In the genomic region with DNA sequence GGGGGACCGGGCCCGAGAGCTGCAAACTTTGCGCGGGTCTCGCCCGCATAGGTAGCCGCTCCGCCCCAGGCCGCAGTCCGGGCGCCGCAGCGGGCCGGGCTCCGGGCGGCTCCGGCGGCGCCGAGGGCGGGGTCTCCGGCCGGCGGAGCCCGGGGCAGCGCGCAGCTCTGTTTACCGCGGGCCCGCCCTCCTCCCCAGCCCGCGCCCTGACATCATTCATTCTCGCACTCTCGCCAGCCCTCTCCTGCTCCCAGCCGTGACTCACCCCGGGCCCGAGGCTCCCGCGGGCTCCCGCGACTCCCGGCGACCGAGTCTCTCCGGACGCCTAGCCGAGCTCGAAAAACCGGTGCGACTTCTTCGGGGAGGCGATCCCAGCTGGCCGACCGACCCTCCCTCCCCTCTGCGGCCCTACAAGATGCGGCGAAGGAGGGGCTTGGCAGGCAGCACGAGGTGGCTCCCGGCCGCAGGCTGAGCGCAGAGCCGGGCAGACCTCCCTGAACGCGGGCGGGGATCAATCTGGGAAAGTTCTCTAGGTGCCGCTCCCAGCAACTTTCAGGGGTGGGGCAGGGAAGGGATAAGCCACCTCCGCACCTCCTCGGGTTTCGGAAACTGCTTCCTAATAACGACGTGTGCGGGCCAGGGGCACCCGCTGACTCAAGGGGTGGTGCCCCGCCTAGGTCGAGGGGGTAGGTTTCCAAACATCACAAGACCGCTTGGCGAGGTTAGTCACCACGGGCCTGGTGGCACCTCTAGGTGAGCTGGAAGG, we compare ENCODE assay signal across 8 mouse cellular contexts. TPM values are rescaled to one million over a fixed set of nuclear protein-coding genes. Genes with fewer than 3 reads are reported as not detected.
DNase-seq lines count a peak whose midpoint lies in the region.

No protein-coding gene starts in this region.

- peak overlapping the region; percentile 84 for H3K27ac ChIP-seq in hindbrain, embryonic 10.5 days

- WGBS in hindbrain, embryonic 10.5 days = under 1% methylated on average over 78 of the region's 78 CpGs

- H3K36me3 ChIP-seq in hindbrain, embryonic 10.5 days = no peaks in the 10 kb centered on the region

- H3K9me3 ChIP-seq in hindbrain, embryonic 10.5 days = no peaks in the 10 kb centered on the region

- peak; percentile 93 for DNase-seq in Muller cell, postnatal 12 days (ENCODE audit: inconsistent ontology term)
- peak; percentile 74 to 82 for DNase-seq in cerebellum, adult 18-20 months
- DNase-seq in forelimb bud, embryonic 11.5 days (ENCODE audit: low read depth, low spot score) = peak; percentile 48
- DNase-seq in hindbrain, embryonic 10.5 days (ENCODE audit: low spot score) = peak; percentile 77
- DNase-seq in layer of hippocampus, postnatal 14 days (ENCODE audit: low spot score in 2 of 2) = peak; percentile 30 to 39
- peak; percentile 74 for DNase-seq in lung, postnatal 14 days
- DNase-seq in ovary, postnatal 36 days (ENCODE audit: low spot score) = peak; percentile 82
- DNase-seq in yolk sac, embryonic 10.5 days (ENCODE audit: low spot score) = peak; percentile 87

- peaks cover 77% of the 10 kb centered on the region for H3K27me3 ChIP-seq in hindbrain, embryonic 10.5 days (ENCODE audit: insufficient read depth, poor library complexity, severe bottlenecking)

- H3K4me1 ChIP-seq in hindbrain, embryonic 10.5 days (replicated peaks) = peaks cover 16% of the 10 kb centered on the region

- peak overlapping the region; percentile 75 for H3K4me3 ChIP-seq in hindbrain, embryonic 10.5 days

RNA-seq across cellular contexts. Expression of gene Sgms2, which starts 0.9 kb away (rescaled TPM):
- 0.47 and 2.7 TPM in 2 replicates for polyA plus RNA-seq in hindbrain, embryonic 10.5 days (2016; fragmentation: Nextera tagmentation; extraction: Ambion mirVana)
- total RNA-seq in layer of hippocampus, postnatal 14 days (2021) = 1 to 10 TPM; 4.3 to 6.0 TPM

Comparison
In these comparisons a context has a peak if more than half of its experiments do, and no peak if none do; other contexts are left out.
1. Peak in every context shown above with its lines: DNase-seq, H3K4me3 ChIP-seq and H3K27ac ChIP-seq.
2. DNase-seq: peak in every context shown above with its lines; median percentile 93 in Muller cell, postnatal 12 days; 87 in yolk sac, embryonic 10.5 days; 82 in ovary, postnatal 36 days; 78 in cerebellum, adult 18-20 months; 77 in hindbrain, embryonic 10.5 days; 74 in lung, postnatal 14 days; 48 in forelimb bud, embryonic 11.5 days; 34 in layer of hippocampus, postnatal 14 days.